In the genomic region with DNA sequence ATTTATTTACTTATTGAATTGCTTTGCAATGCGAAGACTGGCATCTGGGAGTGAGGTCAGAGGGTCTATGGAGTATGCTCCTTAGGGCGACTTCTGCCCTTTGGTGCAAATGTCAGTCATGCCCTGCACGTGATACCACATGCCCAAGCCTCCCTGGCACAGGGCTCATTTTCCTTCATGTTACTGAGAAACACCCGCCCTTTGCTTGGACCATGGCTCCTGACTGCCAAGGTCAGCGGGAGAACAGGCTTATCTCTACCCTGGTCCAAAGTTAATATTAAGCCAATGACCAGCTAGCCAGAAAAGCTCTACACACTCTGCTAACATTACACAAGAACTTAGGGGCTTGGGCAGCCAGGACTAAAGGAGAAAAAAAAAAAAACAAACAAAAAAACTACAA, we compare ENCODE assay signal across 10 mouse cellular contexts.
DNase-seq lines count a peak whose midpoint lies in the region; ATAC-seq and TF ChIP-seq lines count a peak whose summit lies in the region.
"Had no signal": no experiment of that assay in that cellular context is flagged by ENCODE, and none has a peak within 500 bp of the region (broad histone marks: within the 10 kb centered on the region; RNA-seq: fewer than 3 reads in every experiment).

No protein-coding gene starts in this region.

- peaks cover 16 to 29% of the 10 kb centered on the region in 2 experiments for H3K4me1 ChIP-seq in heart, embryonic 14.5 days (ENCODE audit: control insufficient read depth in 2 of 2, insufficient read depth in 2 of 2, low read length in 2 of 2)
- H3K4me1 ChIP-seq in kidney, embryonic 16.5 days (ENCODE audit: insufficient read depth, low read length), result peaks cover 16% of the 10 kb centered on the region
- 0 out of 2 replicates have a peak, but pooled peaks cover 6% of the 10 kb centered on the region for H3K4me1 ChIP-seq in lung, postnatal 0 days (ENCODE audit: insufficient read depth, low read depth, low read length)
- peaks cover 4% of the 10 kb centered on the region; the same call in 1 of the 2 replicates for H3K4me1 ChIP-seq in limb, embryonic 10.5 days

- peaks cover 77% of the 10 kb centered on the region for H3K36me3 ChIP-seq in heart, embryonic 14.5 days (ENCODE audit: control insufficient read depth, insufficient read depth, low read length)
- peaks cover 35% of the 10 kb centered on the region for H3K36me3 ChIP-seq in kidney, embryonic 16.5 days (ENCODE audit: insufficient read depth, low read length)
- H3K36me3 ChIP-seq in lung, postnatal 0 days (ENCODE audit: insufficient read depth, low read length), result no peaks in the 10 kb centered on the region; the same call in 1 of the 2 replicates
- H3K36me3 ChIP-seq in limb, embryonic 10.5 days, result peaks cover 47% of the 10 kb centered on the region

- DNase-seq in adrenal gland, postnatal 14 days, result peak; percentile 16
- DNase-seq in adrenal gland, adult 18-20 months (ENCODE audit: low spot score in 2 of 2), result no peak
- peak; percentile 62 for DNase-seq in lung, postnatal 0 days (ENCODE audit: low spot score)
- no peak for DNase-seq in thymus, postnatal 10 days (ENCODE audit: low spot score in 2 of 2)
- no peak for DNase-seq in right cerebral cortex, postnatal 14 days
- DNase-seq in limb, embryonic 10.5 days (ENCODE audit: low spot score), result no peak
- DNase-seq: cerebellum, postnatal 36 days had no signal

- ATAC-seq in heart, embryonic 14.5 days (ENCODE audit: insufficient number of reproducible peaks, insufficient read depth, low FRiP score, low read depth), result no peak
- ATAC-seq in kidney, embryonic 16.5 days (ENCODE audit: low FRiP score, low TSS enrichment), result peak; percentile 67; the same call in 1 of the 2 replicates
- peak; percentile 79 for ATAC-seq in lung, postnatal 0 days

- no peak overlapping the region for H3K4me3 ChIP-seq in heart, embryonic 14.5 days (ENCODE audit: control insufficient read depth in 1 of 2, insufficient read depth in 1 of 2, low read depth in 1 of 2, low read length in 2 of 2)
- H3K4me3 ChIP-seq in kidney, embryonic 16.5 days (ENCODE audit: low read length), result no peak overlapping the region
- H3K4me3 ChIP-seq in lung, postnatal 0 days (ENCODE audit: low read depth, low read length), result no peak overlapping the region
- no peak overlapping the region for H3K4me3 ChIP-seq in limb, embryonic 10.5 days

- H3K4me2 ChIP-seq in heart, embryonic 14.5 days (ENCODE audit: low read length), result no peak overlapping the region
- H3K4me2 ChIP-seq in kidney, embryonic 16.5 days (replicated peaks; ENCODE audit: low read depth, low read length), result no peak overlapping the region
- no peak overlapping the region for H3K4me2 ChIP-seq in lung, postnatal 0 days (replicated peaks; ENCODE audit: low read depth, low read length)
- H3K4me2 ChIP-seq: midbrain, embryonic 11.5 days had no signal

- 0 out of 2 replicates have a peak overlapping the region, but pooled peaks have one; percentile 11 for H3K9ac ChIP-seq in heart, embryonic 14.5 days (ENCODE audit: low read length)
- no peak overlapping the region for H3K9ac ChIP-seq in kidney, embryonic 16.5 days (replicated peaks; ENCODE audit: low read length)
- H3K9ac ChIP-seq in lung, postnatal 0 days (replicated peaks; ENCODE audit: low read depth), result no peak overlapping the region

- no peaks in the 10 kb centered on the region for H3K9me3 ChIP-seq in heart, embryonic 14.5 days (ENCODE audit: control insufficient read depth, low read length)
- no peaks in the 10 kb centered on the region for H3K9me3 ChIP-seq in kidney, embryonic 16.5 days (ENCODE audit: low read length)
- no peaks in the 10 kb centered on the region for H3K9me3 ChIP-seq in lung, postnatal 0 days (ENCODE audit: low read length)
- no peaks in the 10 kb centered on the region for H3K9me3 ChIP-seq in limb, embryonic 10.5 days (replicated peaks)

- no peaks in the 10 kb centered on the region for H3K27me3 ChIP-seq in heart, embryonic 14.5 days (ENCODE audit: control insufficient read depth, insufficient read depth, low read length)
- H3K27me3 ChIP-seq in kidney, embryonic 16.5 days (ENCODE audit: insufficient read depth, low read length), result no peaks in the 10 kb centered on the region
- H3K27me3 ChIP-seq in lung, postnatal 0 days (replicated peaks; ENCODE audit: insufficient read depth, low read length), result no peaks in the 10 kb centered on the region
- no peaks in the 10 kb centered on the region for H3K27me3 ChIP-seq in limb, embryonic 10.5 days (ENCODE audit: low read depth, poor library complexity, severe bottlenecking)

- no peak for TF ChIP-seq EP300 in lung, postnatal 0 days (IDR thresholded peaks at IDR 0.05)

- peak overlapping the region in 1 of 2 experiments; percentile 0; a peak in 1 of 4 replicates for H3K27ac ChIP-seq in heart, embryonic 14.5 days (replicated peaks in 1 of 2; ENCODE audit: control insufficient read depth in 1 of 2, insufficient read depth in 1 of 2, low read depth in 2 of 2, low read length in 2 of 2)
- H3K27ac ChIP-seq in kidney, embryonic 16.5 days (ENCODE audit: low read length), result peak overlapping the region; percentile 66; the same call in 1 of the 2 replicates
- H3K27ac ChIP-seq in lung, postnatal 0 days (ENCODE audit: low read length), result no peak overlapping the region
- H3K27ac ChIP-seq in limb, embryonic 10.5 days, result no peak overlapping the region

- no peak for TF ChIP-seq CTCF in lung, postnatal 0 days (IDR thresholded peaks at IDR 0.05)

- WGBS in heart, embryonic 14.5 days, result 76% methylated on average over 5 of the region's 5 CpGs
- WGBS in kidney, embryonic 16.5 days, result 69% methylated on average over 5 of the region's 5 CpGs
- 56% methylated on average over 5 of the region's 5 CpGs for WGBS in lung, postnatal 0 days
- WGBS in limb, embryonic 10.5 days, result 94% methylated on average over 5 of the region's 5 CpGs

Comparison
In these comparisons a context has a peak if more than half of its experiments do, and no peak if none do; other contexts are left out.
1. DNase-seq: peak in adrenal gland, postnatal 14 days (single experiment) and lung, postnatal 0 days (single experiment); none in adrenal gland, adult 18-20 months (0 of 2), thymus, postnatal 10 days (0 of 2), right cerebral cortex, postnatal 14 days (single experiment) and limb, embryonic 10.5 days (single experiment).